Mouse (Mus musculus) cortical plate, adult 2 months (tissue): ENCODE measurements around the gene Tmem45b.

Experiments
- CTCF ChIP-seq: fragments of 200-500 bp; IDR thresholded peaks from 2 replicates; pipeline ENCODE4 v1.5.1; 2011; ENCODE audit warnings: mild to moderate bottlenecking, control low read depth, low read length; ENCODE audit not compliant: insufficient read depth; ENCODE audit errors: extremely low read depth
- POLR2A ChIP-seq: fragments of 200-500 bp; IDR thresholded peaks from 2 replicates; pipeline ENCODE4 v1.6.1; 2011; ENCODE audit warnings: mild to moderate bottlenecking, low read length, control low read depth; ENCODE audit not compliant: insufficient read depth; ENCODE audit errors: extremely low read depth

DNA sequence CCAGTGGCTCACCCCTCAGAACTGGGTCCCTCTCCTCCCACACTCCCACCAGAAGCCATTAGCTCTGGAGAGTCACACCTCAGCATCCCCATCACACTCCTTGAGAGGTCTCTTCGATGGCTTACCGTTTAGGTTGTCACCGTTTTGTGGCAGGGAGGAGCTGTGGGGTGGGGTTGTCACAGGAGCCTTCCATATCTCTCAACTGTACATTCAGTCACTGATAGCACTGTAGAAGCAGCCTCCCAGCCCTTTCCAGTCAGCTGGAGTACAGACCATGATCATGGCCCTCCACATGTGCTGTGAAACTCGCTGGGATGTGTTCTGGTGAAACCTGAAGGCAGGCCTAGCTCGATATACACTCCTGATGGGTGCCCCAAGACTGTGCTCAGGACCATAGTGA is 42.1 kb downstream of the Tmem45b start:
- no peak for TF ChIP-seq POLR2A
- TF ChIP-seq CTCF: no peak
